Mouse (Mus musculus): Measurements from ENCODE around the gene Rassf8. TPM values are rescaled to one million over a fixed set of nuclear protein-coding genes. Genes with fewer than 3 reads are reported as not detected.

Rassf8 gene
- polyA plus RNA-seq, 1 experiment: 3.1 TPM

DNA sequence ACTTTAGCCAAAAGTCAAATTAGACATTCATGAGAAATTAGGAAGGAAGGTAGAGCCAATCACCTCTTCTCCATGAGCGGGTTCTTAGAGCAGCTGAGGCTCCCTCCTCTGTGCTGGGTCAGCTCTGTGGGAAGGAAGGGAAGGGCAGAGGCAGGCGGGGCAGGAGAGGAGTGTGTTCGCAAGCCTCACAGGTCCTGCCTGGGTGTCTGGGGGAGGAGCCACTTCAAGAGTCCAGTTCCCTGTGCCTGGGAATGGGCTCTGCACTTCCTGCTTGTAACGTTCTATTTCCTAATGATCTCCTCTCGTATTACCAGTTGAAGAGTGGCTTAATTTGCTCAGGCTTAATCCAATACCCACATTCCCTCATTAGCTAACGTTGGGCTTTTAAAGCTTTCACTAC lies 32.8 kb downstream of the Rassf8 start:
- Histone ChIP-seq H3K27me3 (ENCODE audit: control insufficient read depth, insufficient read depth, low read length) (no peaks in the 10 kb centered on the region), H3K4me1 (ENCODE audit: control insufficient read depth, insufficient read depth, low read length) (no peaks in the 10 kb centered on the region), H3K27ac (ENCODE audit: control insufficient read depth, insufficient read depth, low read depth, low read length) (no peak overlapping the region), H3K36me3 (ENCODE audit: control insufficient read depth, insufficient read depth, low read length) (no peaks in the 10 kb centered on the region), H3K4me3 (ENCODE audit: control insufficient read depth, low read depth, low read length) (no peak overlapping the region)
- TF ChIP-seq CTCF (IDR thresholded peaks at IDR 0.05; ENCODE audit: control insufficient read depth, insufficient read depth, insufficient replicate concordance, low read depth, low read length) (no peak), POLR2A (IDR thresholded peaks at IDR 0.05; ENCODE audit: control insufficient read depth, low read depth, low read length) (no peak)

DNA sequence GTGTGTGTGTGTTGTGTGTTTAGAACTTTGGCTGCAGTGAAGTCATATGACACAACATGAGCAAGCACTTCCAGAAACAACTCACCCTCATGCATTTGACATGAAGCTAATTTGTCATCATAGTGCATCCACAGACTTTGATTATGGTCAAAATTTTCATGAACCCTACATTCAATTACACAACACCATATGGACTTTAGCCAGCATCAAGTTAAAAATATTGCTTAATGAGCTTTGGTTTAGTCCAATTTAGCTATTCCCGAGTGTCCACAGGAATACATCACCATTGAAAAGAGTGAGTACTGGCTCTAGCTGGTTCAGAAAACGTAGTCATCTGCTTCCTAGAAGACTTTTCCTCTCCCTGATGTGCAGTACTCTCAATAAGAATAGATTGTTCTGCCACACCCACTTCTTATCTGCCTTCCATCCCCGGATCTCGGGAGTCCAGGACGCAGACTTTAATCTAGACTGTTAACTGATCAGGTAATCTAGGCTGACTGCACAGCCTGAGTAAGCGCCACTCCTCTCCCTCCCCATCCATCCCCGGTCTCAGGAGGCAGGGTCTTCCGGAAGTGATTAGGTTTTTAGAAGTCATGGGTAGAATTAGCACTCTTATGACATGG lies 33.7 kb downstream of the Rassf8 start:
- TF ChIP-seq CTCF (IDR thresholded peaks at IDR 0.05; ENCODE audit: control insufficient read depth, insufficient read depth, insufficient replicate concordance, low read depth, low read length) (no peak), POLR2A (IDR thresholded peaks at IDR 0.05; ENCODE audit: control insufficient read depth, low read depth, low read length) (no peak)
- H3K36me3 ChIP-seq (ENCODE audit: control insufficient read depth, insufficient read depth, low read length): no peaks in the 10 kb centered on the region
- H3K27ac ChIP-seq (ENCODE audit: control insufficient read depth, insufficient read depth, low read depth, low read length): no peak overlapping the region
- no peaks in the 10 kb centered on the region for H3K27me3 ChIP-seq (ENCODE audit: control insufficient read depth, insufficient read depth, low read length)
- no peaks in the 10 kb centered on the region for H3K4me1 ChIP-seq (ENCODE audit: control insufficient read depth, insufficient read depth, low read length)
- H3K4me3 ChIP-seq (ENCODE audit: control insufficient read depth, low read depth, low read length): no peak overlapping the region

DNA sequence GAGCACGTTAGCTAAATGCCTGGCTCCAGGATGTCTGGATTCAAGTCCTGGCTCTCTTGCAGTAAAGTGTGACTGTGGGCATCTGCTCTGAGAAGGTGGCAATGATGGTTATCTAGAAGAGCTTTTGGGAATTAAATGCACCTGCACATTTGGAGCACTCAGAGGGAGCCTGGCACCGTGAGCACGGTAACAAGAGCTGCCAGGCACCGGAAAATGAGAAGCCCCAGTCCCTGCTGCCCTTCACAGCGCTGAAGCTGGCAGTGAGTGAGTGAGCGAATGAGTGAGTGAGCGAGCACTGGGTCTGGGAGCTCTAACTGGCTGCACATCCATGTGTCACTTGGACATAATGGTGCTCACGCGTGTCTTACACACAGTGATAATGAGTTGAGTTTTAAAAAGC lies 34.7 kb downstream of the Rassf8 start:
- no peaks in the 10 kb centered on the region for H3K4me1 ChIP-seq (ENCODE audit: control insufficient read depth, insufficient read depth, low read length)
- no peak overlapping the region for H3K27ac ChIP-seq (ENCODE audit: control insufficient read depth, insufficient read depth, low read depth, low read length)
- TF ChIP-seq CTCF (IDR thresholded peaks at IDR 0.05; ENCODE audit: control insufficient read depth, insufficient read depth, insufficient replicate concordance, low read depth, low read length): no peak
- no peak for TF ChIP-seq POLR2A (IDR thresholded peaks at IDR 0.05; ENCODE audit: control insufficient read depth, low read depth, low read length)
- no peaks in the 10 kb centered on the region for H3K27me3 ChIP-seq (ENCODE audit: control insufficient read depth, insufficient read depth, low read length)
- H3K36me3 ChIP-seq (ENCODE audit: control insufficient read depth, insufficient read depth, low read length): no peaks in the 10 kb centered on the region
- H3K4me3 ChIP-seq (ENCODE audit: control insufficient read depth, low read depth, low read length): no peak overlapping the region

DNA sequence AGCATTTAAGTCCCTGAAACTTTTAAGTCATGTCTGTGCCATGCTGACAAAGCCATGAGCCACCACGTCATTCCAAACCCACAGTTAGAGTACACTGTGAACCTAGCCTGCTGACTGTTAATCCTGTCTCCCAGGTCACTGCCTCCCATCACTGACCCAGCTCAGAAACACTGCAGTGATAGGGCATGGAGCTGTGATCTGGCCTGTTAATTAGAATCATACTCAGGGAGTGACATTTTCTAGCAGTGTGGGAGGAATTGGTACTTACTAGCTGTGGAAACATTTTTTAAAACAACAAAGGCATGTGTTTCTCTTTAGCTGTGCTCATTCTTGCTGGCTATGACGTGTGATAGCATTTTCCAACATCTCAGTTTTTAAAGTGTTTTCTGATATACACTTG lies 35.4 kb downstream of the Rassf8 start:
- Histone ChIP-seq H3K27me3 (ENCODE audit: control insufficient read depth, insufficient read depth, low read length) (no peaks in the 10 kb centered on the region), H3K27ac (ENCODE audit: control insufficient read depth, insufficient read depth, low read depth, low read length) (no peak overlapping the region), H3K4me3 (ENCODE audit: control insufficient read depth, low read depth, low read length) (no peak overlapping the region), H3K36me3 (ENCODE audit: control insufficient read depth, insufficient read depth, low read length) (no peaks in the 10 kb centered on the region), H3K4me1 (ENCODE audit: control insufficient read depth, insufficient read depth, low read length) (no peaks in the 10 kb centered on the region)
- TF ChIP-seq POLR2A (IDR thresholded peaks at IDR 0.05; ENCODE audit: control insufficient read depth, low read depth, low read length) (no peak), CTCF (IDR thresholded peaks at IDR 0.05; ENCODE audit: control insufficient read depth, insufficient read depth, insufficient replicate concordance, low read depth, low read length) (no peak)

DNA sequence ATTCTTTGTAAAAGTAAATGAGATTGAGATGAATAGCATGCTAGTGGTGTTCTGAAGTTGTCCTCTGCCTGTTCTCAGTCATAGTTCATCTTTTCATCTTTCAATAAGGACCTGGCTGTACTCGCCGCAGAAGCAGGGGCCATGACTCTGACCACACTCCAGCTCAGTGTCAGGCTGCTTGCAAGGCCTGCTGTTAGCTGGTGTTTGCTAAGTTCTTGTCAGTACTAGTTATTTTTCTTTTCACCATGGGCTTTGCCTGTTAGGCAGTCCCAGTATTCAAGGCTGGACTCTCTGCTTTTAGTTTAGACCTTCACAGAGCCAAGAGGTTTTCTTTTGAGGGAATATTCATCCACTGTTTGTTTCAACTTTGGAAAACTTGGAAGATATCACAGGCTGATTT lies 40.8 kb downstream of the Rassf8 start:
- H3K4me3 ChIP-seq (ENCODE audit: control insufficient read depth, low read depth, low read length): no peak overlapping the region
- peaks cover 2% of the 10 kb centered on the region; the same call in 1 of the 2 replicates for H3K4me1 ChIP-seq (ENCODE audit: control insufficient read depth, insufficient read depth, low read length)
- no peak overlapping the region for H3K27ac ChIP-seq (ENCODE audit: control insufficient read depth, insufficient read depth, low read depth, low read length)
- no peak for TF ChIP-seq CTCF (IDR thresholded peaks at IDR 0.05; ENCODE audit: control insufficient read depth, insufficient read depth, insufficient replicate concordance, low read depth, low read length)
- TF ChIP-seq POLR2A (IDR thresholded peaks at IDR 0.05; ENCODE audit: control insufficient read depth, low read depth, low read length): no peak
- no peaks in the 10 kb centered on the region for H3K36me3 ChIP-seq (ENCODE audit: control insufficient read depth, insufficient read depth, low read length)
- H3K27me3 ChIP-seq (ENCODE audit: control insufficient read depth, insufficient read depth, low read length): no peaks in the 10 kb centered on the region

DNA sequence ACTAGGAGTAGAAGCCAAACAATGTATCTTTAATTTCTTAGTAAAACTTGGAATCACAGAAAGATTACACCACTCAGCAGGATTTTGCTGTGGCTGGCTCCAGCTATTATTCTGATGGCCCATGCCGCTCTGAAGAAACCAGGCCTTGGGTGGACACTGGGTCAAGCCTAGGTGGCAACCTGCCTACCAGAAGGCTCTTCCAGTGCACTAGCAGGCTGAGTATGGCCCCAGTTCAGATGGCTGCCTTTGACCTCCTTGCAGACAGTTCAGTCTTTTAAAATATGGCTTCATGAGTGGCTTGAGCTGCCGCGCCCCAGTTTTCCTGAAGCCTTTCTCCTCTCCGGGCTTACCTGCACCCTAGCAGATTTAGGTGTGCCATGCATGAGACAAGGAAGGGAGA lies 43.2 kb downstream of the Rassf8 start:
- H3K27me3 ChIP-seq (ENCODE audit: control insufficient read depth, insufficient read depth, low read length): no peaks in the 10 kb centered on the region
- no peak for TF ChIP-seq CTCF (IDR thresholded peaks at IDR 0.05; ENCODE audit: control insufficient read depth, insufficient read depth, insufficient replicate concordance, low read depth, low read length)
- no peak for TF ChIP-seq POLR2A (IDR thresholded peaks at IDR 0.05; ENCODE audit: control insufficient read depth, low read depth, low read length)
- no peak overlapping the region for H3K27ac ChIP-seq (ENCODE audit: control insufficient read depth, insufficient read depth, low read depth, low read length)
- no peak overlapping the region for H3K4me3 ChIP-seq (ENCODE audit: control insufficient read depth, low read depth, low read length)
- H3K4me1 ChIP-seq (ENCODE audit: control insufficient read depth, insufficient read depth, low read length): peaks cover 2% of the 10 kb centered on the region; the same call in 1 of the 2 replicates
- no peaks in the 10 kb centered on the region for H3K36me3 ChIP-seq (ENCODE audit: control insufficient read depth, insufficient read depth, low read length)

DNA sequence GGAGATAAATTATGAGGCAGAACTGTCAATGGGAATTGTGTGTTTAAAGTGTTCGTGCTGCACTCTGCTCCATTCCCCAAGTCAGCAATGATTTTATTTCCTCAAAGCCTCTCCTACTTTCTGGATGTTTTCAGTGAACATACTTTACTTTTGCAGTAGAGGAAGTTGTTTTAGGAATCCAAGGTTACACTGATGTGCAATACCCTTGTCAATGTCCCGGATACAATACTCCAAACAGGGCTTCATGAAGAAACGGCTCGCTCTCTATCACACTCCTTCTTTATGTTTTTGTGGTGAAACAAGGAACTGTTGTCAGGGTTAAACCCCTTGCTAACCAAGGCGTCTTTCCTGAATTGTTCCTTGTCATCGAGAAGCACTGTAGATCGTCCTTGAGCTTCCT lies 45.8 kb downstream of the Rassf8 start:
- H3K4me3 ChIP-seq (ENCODE audit: control insufficient read depth, low read depth, low read length): no peak overlapping the region
- TF ChIP-seq CTCF (IDR thresholded peaks at IDR 0.05; ENCODE audit: control insufficient read depth, insufficient read depth, insufficient replicate concordance, low read depth, low read length) (no peak), POLR2A (IDR thresholded peaks at IDR 0.05; ENCODE audit: control insufficient read depth, low read depth, low read length) (no peak)
- H3K27me3 ChIP-seq (ENCODE audit: control insufficient read depth, insufficient read depth, low read length): no peaks in the 10 kb centered on the region
- no peaks in the 10 kb centered on the region for H3K36me3 ChIP-seq (ENCODE audit: control insufficient read depth, insufficient read depth, low read length)
- no peak overlapping the region for H3K27ac ChIP-seq (ENCODE audit: control insufficient read depth, insufficient read depth, low read depth, low read length)
- H3K4me1 ChIP-seq (ENCODE audit: control insufficient read depth, insufficient read depth, low read length): peaks cover 2% of the 10 kb centered on the region; the same call in 1 of the 2 replicates

Measured in testis, adult 2 months (tissue).